Mouse (Mus musculus): Measurements from ENCODE around the gene Gm38392. TPM values are rescaled to one million over a fixed set of nuclear protein-coding genes. Genes with fewer than 3 reads are reported as not detected.

The Gm38392 gene
- polyA plus RNA-seq, 1 experiment from 2014 or later, result 0.16 TPM

DNA sequence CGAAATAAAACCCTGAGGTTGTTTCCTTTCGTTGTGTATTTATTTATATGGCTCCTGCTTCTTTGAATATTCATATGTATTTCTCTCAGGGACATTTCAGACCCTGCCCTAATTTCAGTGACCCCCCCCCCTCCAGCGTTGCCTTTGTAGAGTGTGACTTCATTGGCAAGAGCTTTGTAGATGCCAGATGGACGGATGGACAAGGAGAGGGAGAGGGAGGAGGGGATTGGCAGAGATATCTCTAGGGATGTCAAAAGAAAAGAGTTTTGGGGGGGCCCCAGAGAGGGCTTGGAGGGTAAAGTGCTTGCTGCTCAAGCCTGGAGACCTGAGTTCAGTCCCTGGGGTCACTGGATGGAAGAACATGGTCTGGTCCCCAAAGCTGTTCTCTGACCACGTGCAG, 83.6 kb downstream of the Gm38392 start:
- peaks cover 97% of the 10 kb centered on the region for H3K4me1 ChIP-seq (replicated peaks)
- 11% methylated on average over 5 of the region's 5 CpGs for WGBS
- H3K9me3 ChIP-seq, result no peaks in the 10 kb centered on the region
- ATAC-seq, result no peak
- H3K36me3 ChIP-seq, result no peaks in the 10 kb centered on the region
- H3K4me3 ChIP-seq (replicated peaks), result no peak overlapping the region
- H3K4me2 ChIP-seq (replicated peaks), result peak overlapping the region; percentile 16
- no peak overlapping the region for H3K9ac ChIP-seq (replicated peaks)
- peak overlapping the region; percentile 98 for H3K27ac ChIP-seq
- peaks cover 75% of the 10 kb centered on the region for H3K27me3 ChIP-seq

DNA sequence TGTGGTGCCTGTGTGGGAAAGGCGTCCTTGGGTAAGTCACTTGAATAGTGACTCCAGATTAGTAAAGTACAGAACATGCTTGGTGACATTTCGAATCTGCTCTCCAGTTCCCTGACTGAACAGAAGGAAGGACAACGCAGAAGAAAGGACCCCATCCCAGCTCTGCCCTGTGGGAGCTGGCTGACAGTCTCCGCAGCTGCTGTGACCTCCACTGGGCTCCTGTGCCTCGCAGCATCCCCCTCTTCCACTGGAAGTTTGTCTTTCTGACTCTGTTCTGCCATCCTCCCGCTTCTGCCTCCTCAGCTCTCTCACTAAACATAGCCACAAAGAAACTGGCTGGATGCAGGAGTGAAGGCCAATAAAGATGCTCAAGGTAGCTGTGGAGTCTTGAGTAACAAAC, 84.0 kb downstream of the Gm38392 start:
- Histone ChIP-seq H3K4me1 (replicated peaks) (peaks cover 97% of the 10 kb centered on the region), H3K9me3 (no peaks in the 10 kb centered on the region), H3K36me3 (no peaks in the 10 kb centered on the region), H3K27me3 (peaks cover 73% of the 10 kb centered on the region), H3K27ac (peak overlapping the region; percentile 98), H3K4me2 (replicated peaks) (peak overlapping the region; percentile 73), H3K4me3 (replicated peaks) (no peak overlapping the region), H3K9ac (replicated peaks) (peak overlapping the region; percentile 78)
- 3% methylated on average over 6 of the region's 6 CpGs for WGBS
- ATAC-seq, result no peak

GRCm38 (mm10) chr3:88201640-88202039, 85.4 kb downstream of the Gm38392 start:
- Histone ChIP-seq H3K27ac (peak overlapping the region; percentile 98), H3K4me3 (replicated peaks) (peak overlapping the region; percentile 48), H3K9me3 (no peaks in the 10 kb centered on the region), H3K9ac (replicated peaks) (peak overlapping the region; percentile 78), H3K27me3 (peaks cover 82% of the 10 kb centered on the region), H3K4me1 (replicated peaks) (peaks cover 95% of the 10 kb centered on the region), H3K36me3 (no peaks in the 10 kb centered on the region), H3K4me2 (replicated peaks) (peak overlapping the region; percentile 73)
- WGBS, result 15% methylated on average over 5 of the region's 5 CpGs
- no peak for ATAC-seq

DNA sequence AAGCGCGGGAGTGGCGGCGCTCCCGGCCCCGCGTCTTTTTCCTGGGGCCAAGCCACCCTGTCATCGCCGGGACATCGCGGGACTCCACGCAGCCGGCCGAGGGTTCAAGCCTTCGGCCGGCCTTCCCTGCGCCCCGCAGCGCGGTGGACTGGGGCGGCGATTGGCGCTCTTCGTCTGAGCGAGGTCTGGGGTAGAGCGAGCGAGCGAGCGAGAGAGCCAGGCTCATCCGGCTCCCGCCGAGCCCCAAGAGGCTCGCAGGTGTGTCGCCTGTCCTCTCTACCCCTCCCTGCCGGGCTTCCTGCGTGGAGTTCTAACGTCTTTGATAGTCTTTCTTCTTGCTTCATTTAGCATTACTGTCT, 86.1 kb downstream of the Gm38392 start:
- under 1% methylated on average over 37 of the region's 37 CpGs for WGBS
- H3K9ac ChIP-seq (replicated peaks), result peak overlapping the region; percentile 78
- H3K9me3 ChIP-seq, result no peaks in the 10 kb centered on the region
- H3K4me1 ChIP-seq (replicated peaks), result peaks cover 88% of the 10 kb centered on the region
- no peak for ATAC-seq
- H3K4me3 ChIP-seq (replicated peaks), result peak overlapping the region; percentile 48
- H3K27me3 ChIP-seq, result peaks cover 82% of the 10 kb centered on the region
- H3K4me2 ChIP-seq (replicated peaks), result peak overlapping the region; percentile 73
- H3K27ac ChIP-seq, result peak overlapping the region; percentile 98
- no peaks in the 10 kb centered on the region for H3K36me3 ChIP-seq

- Histone ChIP-seq H3K4me1 (replicated peaks) (peaks cover 82% of the 10 kb centered on the region), H3K9me3 (no peaks in the 10 kb centered on the region), H3K4me3 (replicated peaks) (peak overlapping the region; percentile 48), H3K9ac (replicated peaks) (peak overlapping the region; percentile 78), H3K36me3 (no peaks in the 10 kb centered on the region), H3K27ac (peak overlapping the region; percentile 98), H3K27me3 (peaks cover 83% of the 10 kb centered on the region), H3K4me2 (replicated peaks) (peak overlapping the region; percentile 73)
- ATAC-seq, result no peak
- WGBS, result under 1% methylated on average over 61 of the region's 61 CpGs
These were observed 86.6 kb downstream of the Gm38392 start for GRCm38 (mm10) chr3:88200161-88200971.

DNA sequence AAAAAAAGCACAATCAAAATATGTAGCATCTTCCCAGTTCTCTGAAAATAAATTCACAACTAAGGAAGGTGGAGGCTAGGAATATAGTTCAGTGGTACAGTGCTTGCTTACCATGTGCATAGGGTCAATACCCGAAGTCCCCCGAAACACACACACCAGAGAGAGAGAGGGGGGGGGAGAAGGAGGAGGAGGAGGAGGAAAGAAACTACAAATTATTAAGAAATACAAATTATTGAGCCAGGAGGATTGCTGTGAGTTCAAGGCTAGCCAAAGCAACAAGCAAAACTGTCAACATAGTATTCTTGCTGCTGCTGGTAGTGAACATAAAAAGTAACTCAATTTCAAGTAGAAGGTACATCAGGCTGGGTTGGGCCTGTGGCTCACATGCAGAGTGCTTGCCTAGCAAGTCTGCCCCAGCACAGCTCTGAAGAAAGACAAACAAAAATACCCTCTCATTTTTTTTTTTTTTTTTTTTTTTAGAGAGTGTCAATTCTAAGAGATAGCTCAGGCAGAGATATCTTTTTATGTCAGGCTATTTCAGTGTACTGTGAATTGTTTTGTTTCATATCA, 87.4 kb downstream of the Gm38392 start:
- Histone ChIP-seq H3K27me3 (peaks cover 85% of the 10 kb centered on the region), H3K9ac (replicated peaks) (peak overlapping the region; percentile 78), H3K9me3 (no peaks in the 10 kb centered on the region), H3K4me2 (replicated peaks) (peak overlapping the region; percentile 73), H3K4me1 (replicated peaks) (peaks cover 75% of the 10 kb centered on the region), H3K36me3 (no peaks in the 10 kb centered on the region), H3K4me3 (replicated peaks) (no peak overlapping the region), H3K27ac (no peak overlapping the region; the same call in 1 of the 2 replicates)
- 30% methylated on average over 2 of the region's 2 CpGs for WGBS
- ATAC-seq, result no peak

DNA sequence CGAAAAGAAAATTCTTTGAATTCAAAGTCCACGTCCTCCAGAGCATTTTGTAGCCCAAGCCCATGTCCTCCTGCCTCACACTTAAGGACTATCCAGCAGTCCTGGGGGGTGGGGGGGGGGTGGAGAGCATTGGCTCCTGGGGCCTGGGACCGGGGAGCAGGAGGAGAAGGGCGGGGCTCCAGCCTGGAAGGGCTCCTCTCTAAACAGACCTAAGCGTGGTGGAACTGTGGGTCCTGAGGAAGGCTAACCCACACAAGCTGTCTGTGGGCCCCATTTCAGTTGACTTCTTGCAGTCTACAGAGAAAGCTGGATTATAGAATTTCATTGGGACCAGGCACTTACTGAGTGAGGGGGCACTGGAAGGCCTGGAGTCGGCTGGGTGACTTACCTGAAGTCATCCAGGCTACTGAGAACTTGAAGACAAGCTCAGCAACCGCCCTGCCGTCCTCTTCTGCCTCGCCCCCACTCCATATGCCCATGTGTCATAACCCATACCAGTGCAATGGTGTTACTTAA, 88.4 kb downstream of the Gm38392 start:
- 2% methylated on average over 9 of the region's 9 CpGs for WGBS
- H3K4me1 ChIP-seq (replicated peaks), result peaks cover 64% of the 10 kb centered on the region
- H3K4me2 ChIP-seq (replicated peaks), result peak overlapping the region; percentile 34
- H3K27ac ChIP-seq, result peak overlapping the region; percentile 70
- H3K9me3 ChIP-seq, result 0 out of 2 replicates have a peak, but pooled peaks cover 3% of the 10 kb centered on the region
- peaks cover 85% of the 10 kb centered on the region for H3K27me3 ChIP-seq
- no peaks in the 10 kb centered on the region for H3K36me3 ChIP-seq
- peak; percentile 19; the same call in 1 of the 2 replicates for ATAC-seq
- 0 out of 2 replicates have a peak overlapping the region, but pooled peaks have one; percentile 1 for H3K4me3 ChIP-seq (replicated peaks)
- H3K9ac ChIP-seq (replicated peaks), result 0 out of 2 replicates have a peak overlapping the region, but pooled peaks have one; percentile 42

- Histone ChIP-seq H3K27ac (peak overlapping the region; percentile 70), H3K4me2 (replicated peaks) (peak overlapping the region; percentile 34), H3K4me1 (replicated peaks) (peaks cover 58% of the 10 kb centered on the region), H3K27me3 (peaks cover 87% of the 10 kb centered on the region), H3K36me3 (no peaks in the 10 kb centered on the region), H3K9me3 (0 out of 2 replicates have a peak, but pooled peaks cover 4% of the 10 kb centered on the region), H3K9ac (replicated peaks) (0 out of 2 replicates have a peak overlapping the region, but pooled peaks have one; percentile 42), H3K4me3 (replicated peaks) (0 out of 2 replicates have a peak overlapping the region, but pooled peaks have one; percentile 1)
- peak; percentile 68 for ATAC-seq
- WGBS, result 4% methylated on average over 10 of the region's 10 CpGs
These were observed 89.1 kb downstream of the Gm38392 start for GRCm38 (mm10) chr3:88197741-88198504.

Small RNAs within 50 kb of the gene (microRNA-seq; reads per million reads assigned to microRNA genes)
- not detected for gene Gm25641
- gene Mir3093, result 24.9 reads per million, percentile 37 among the genes with 10 or more reads in this experiment
- gene Mir9-1, result not detected

Other genes with a start within 250 kb of the Gm38392 start
- 28.1 and 28.3 TPM in 2 replicates for gene Gpatch4, start 244.1 kb downstream of the Gm38392 start, polyA plus RNA-seq (2015; fragmentation: Nextera tagmentation; extraction: Ambion mirVana)
- 154 and 157 TPM in 2 replicates for gene Naxe, start 228.7 kb downstream of the Gm38392 start, polyA plus RNA-seq (2015; fragmentation: Nextera tagmentation; extraction: Ambion mirVana)
- not detected in 2 replicates for gene Ttc24, start 208.9 kb downstream of the Gm38392 start, polyA plus RNA-seq (2015; fragmentation: Nextera tagmentation; extraction: Ambion mirVana)
- 6.2 and 6.6 TPM in 2 replicates for gene Iqgap3, start 205.2 kb downstream of the Gm38392 start, polyA plus RNA-seq (2015; fragmentation: Nextera tagmentation; extraction: Ambion mirVana)
- 15.1 and 16.9 TPM in 2 replicates for gene Mef2d, start 144.8 kb downstream of the Gm38392 start, polyA plus RNA-seq (2015; fragmentation: Nextera tagmentation; extraction: Ambion mirVana)
- gene Rhbg, start 32.5 kb downstream of the Gm38392 start, polyA plus RNA-seq (2015; fragmentation: Nextera tagmentation; extraction: Ambion mirVana), result 0.12 TPM in 1 of 2 replicates, not detected in the other
- gene Tsacc, start 9.8 kb upstream of the Gm38392 start, polyA plus RNA-seq (2015; fragmentation: Nextera tagmentation; extraction: Ambion mirVana), result 11.2 and 11.6 TPM in 2 replicates
- 529 and 545 TPM in 2 replicates for gene Cct3, start 9.9 kb upstream of the Gm38392 start, polyA plus RNA-seq (2015; fragmentation: Nextera tagmentation; extraction: Ambion mirVana)
- gene Glmp, start 37.8 kb upstream of the Gm38392 start, polyA plus RNA-seq (2015; fragmentation: Nextera tagmentation; extraction: Ambion mirVana), result 93.4 and 104 TPM in 2 replicates
- gene Tmem79, start 48.9 kb upstream of the Gm38392 start, polyA plus RNA-seq (2015; fragmentation: Nextera tagmentation; extraction: Ambion mirVana), result 0.66 and 2.0 TPM in 2 replicates
- 70.1 and 78.3 TPM in 2 replicates for gene Smg5, start 49.0 kb upstream of the Gm38392 start, polyA plus RNA-seq (2015; fragmentation: Nextera tagmentation; extraction: Ambion mirVana)
- gene Paqr6, start 77.4 kb upstream of the Gm38392 start, polyA plus RNA-seq (2015; fragmentation: Nextera tagmentation; extraction: Ambion mirVana), result 0.77 and 1.0 TPM in 2 replicates
- gene Bglap3, start 85.5 kb upstream of the Gm38392 start, polyA plus RNA-seq (2015; fragmentation: Nextera tagmentation; extraction: Ambion mirVana), result not detected in 2 replicates
- gene Bglap2, start 91.5 kb upstream of the Gm38392 start, polyA plus RNA-seq (2015; fragmentation: Nextera tagmentation; extraction: Ambion mirVana), result not detected in 2 replicates
- gene Bglap, start 97.3 kb upstream of the Gm38392 start, polyA plus RNA-seq (2015; fragmentation: Nextera tagmentation; extraction: Ambion mirVana), result not detected in 2 replicates
- 51.7 and 56.8 TPM in 2 replicates for gene Pmf1, start 123.1 kb upstream of the Gm38392 start, polyA plus RNA-seq (2015; fragmentation: Nextera tagmentation; extraction: Ambion mirVana)
- gene Slc25a44, start 137.9 kb upstream of the Gm38392 start, polyA plus RNA-seq (2015; fragmentation: Nextera tagmentation; extraction: Ambion mirVana), result 28.7 and 29.7 TPM in 2 replicates
- gene Sema4a, start 174.0 kb upstream of the Gm38392 start, polyA plus RNA-seq (2015; fragmentation: Nextera tagmentation; extraction: Ambion mirVana), result 28.8 and 31.1 TPM in 2 replicates
- gene Lmna, start 222.7 kb upstream of the Gm38392 start, polyA plus RNA-seq (2015; fragmentation: Nextera tagmentation; extraction: Ambion mirVana), result 21.4 and 23.4 TPM in 2 replicates
- gene Mex3a, start 245.2 kb upstream of the Gm38392 start, polyA plus RNA-seq (2015; fragmentation: Nextera tagmentation; extraction: Ambion mirVana), result 49.5 and 51.5 TPM in 2 replicates

Measured in midbrain, embryonic 13.5 days (tissue).